Mouse (Mus musculus): ENCODE results near the gene Chst12. TPM values are rescaled to one million over a fixed set of nuclear protein-coding genes. Genes with fewer than 3 reads are reported as not detected.

Gene Chst12
- total and polyA plus RNA-seq, 3 experiments: 2.3 to 17.0 (median 7.6) TPM

DNA sequence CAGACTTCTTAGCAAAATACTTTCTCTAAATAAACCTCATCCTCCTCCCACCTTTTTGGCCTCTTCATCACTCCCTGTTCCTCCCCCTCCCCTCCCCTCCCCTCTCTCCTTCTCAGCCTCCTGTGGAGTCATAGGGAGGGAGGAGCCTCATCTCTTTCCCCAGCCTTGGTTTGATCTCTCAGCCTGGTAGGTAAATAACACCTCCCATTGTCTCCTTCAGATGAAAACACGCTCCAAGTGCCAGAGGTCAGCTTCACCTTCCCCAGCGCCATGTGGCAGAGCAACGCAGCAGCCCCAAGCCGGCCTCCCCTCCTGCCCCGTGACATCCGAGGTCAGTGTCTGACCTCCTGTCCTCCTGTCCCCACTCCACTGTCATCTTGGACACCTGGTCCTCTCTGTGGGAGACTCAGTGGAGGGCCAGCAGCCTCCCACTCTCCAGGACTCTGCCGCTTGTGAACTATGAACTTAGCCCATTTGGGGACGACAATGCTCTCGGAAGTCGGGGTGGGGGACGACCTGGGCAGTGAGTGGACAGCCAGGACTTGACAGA lies 12.6 kb upstream of the Chst12 start:
- Histone ChIP-seq H3K4me2 (ENCODE audit: insufficient read depth, low read depth, poor library complexity, severe bottlenecking) (no peak overlapping the region), H3K4me1 (ENCODE audit: control insufficient read depth in 1 of 2, insufficient read depth in 2 of 2) (no peaks in the 10 kb centered on the region), H3K4me3 (replicated peaks in 1 of 3; ENCODE audit: low read depth in 2 of 3, low read length in 2 of 3, poor library complexity in 1 of 3) (no peak overlapping the region), H3K36me3 (replicated peaks in 1 of 2; ENCODE audit: control insufficient read depth in 1 of 2, insufficient read depth in 1 of 2, low read length in 1 of 2) (no peaks in the 10 kb centered on the region), H3K9me3 (replicated peaks; ENCODE audit: low read length) (no peaks in the 10 kb centered on the region), H3K27ac (ENCODE audit: insufficient read depth, low read depth) (no peak overlapping the region), H3K79me2 (replicated peaks; ENCODE audit: control insufficient read depth, extremely low read depth, insufficient read depth, poor library complexity, severe bottlenecking) (no peaks in the 10 kb centered on the region), H3K9ac (ENCODE audit: insufficient read depth, low read depth) (no peak overlapping the region), H3K27me3 (replicated peaks) (peaks cover 4% of the 10 kb centered on the region)
- no peak for DNase-seq (ENCODE audit: extremely low read depth)
- in situ Hi-C loops (cut with MboI; ENCODE audit: low pct_ligation_motif_present, low pct_unique_long_range_greater_than_20kb, low sequenced_read_pairs): no loop called here
- dilution Hi-C loops (cut with MboI; ENCODE audit: extremely low pct_ligation_motif_present, extremely low pct_unique_long_range_greater_than_20kb, low sequenced_read_pairs): no loop called here
- TF ChIP-seq SMC3 (IDR thresholded peaks at IDR 0.05; ENCODE audit: low read depth, low read length) (no peak), RAD21 (IDR thresholded peaks at IDR 0.05; ENCODE audit: low read depth, low read length) (no peak), ZC3H11A (IDR thresholded peaks at IDR 0.05; ENCODE audit: low read depth, low read length) (no peak), ZMIZ1 (IDR thresholded peaks at IDR 0.05; ENCODE audit: low read depth, low read length) (no peak), EP300 (IDR thresholded peaks at IDR 0.05; ENCODE audit: low read length) (no peak)

DNA sequence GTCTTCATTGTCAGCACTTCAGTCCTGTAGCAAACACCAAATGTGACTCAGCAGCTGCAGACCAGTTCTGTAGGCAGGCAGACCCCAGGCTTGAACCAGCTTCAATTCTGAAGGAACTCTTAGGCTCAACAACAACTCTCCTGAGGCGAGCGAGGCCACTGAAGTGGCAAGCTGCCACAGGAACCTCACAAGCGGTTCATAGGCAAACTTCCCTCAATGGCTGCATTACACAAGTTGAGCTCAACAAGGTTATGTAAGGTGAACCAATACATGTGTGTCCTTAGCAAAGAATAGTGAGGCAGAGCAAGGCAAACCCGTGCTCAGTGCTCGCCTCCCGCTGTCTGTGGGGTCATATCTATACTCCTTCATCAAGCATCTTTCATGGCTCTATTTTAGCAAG lies 7.2 kb upstream of the Chst12 start:
- no peak overlapping the region for H3K4me3 ChIP-seq (replicated peaks in 1 of 3; ENCODE audit: low read depth in 2 of 3, low read length in 2 of 3, poor library complexity in 1 of 3)
- no peak for TF ChIP-seq SMC3 (IDR thresholded peaks at IDR 0.05; ENCODE audit: low read depth, low read length)
- no peak for TF ChIP-seq RAD21 (IDR thresholded peaks at IDR 0.05; ENCODE audit: low read depth, low read length)
- no peak for TF ChIP-seq TBP (conservative IDR thresholded peaks at IDR 0.05; ENCODE audit: low read depth, low read length)
- no peak for TF ChIP-seq GABPA (IDR thresholded peaks at IDR 0.05; ENCODE audit: insufficient replicate concordance, low read depth, low read length)
- TF ChIP-seq USF2 (conservative IDR thresholded peaks at IDR 0.05; ENCODE audit: low read depth, low read length): no peak
- no peak for TF ChIP-seq MXI1 (IDR thresholded peaks at IDR 0.05; ENCODE audit: low read depth, low read length)
- TF ChIP-seq ZNF384 (IDR thresholded peaks at IDR 0.05; ENCODE audit: low read depth, low read length): no peak
- no peak for TF ChIP-seq EP300 (IDR thresholded peaks at IDR 0.05; ENCODE audit: low read length)
- no peak for TF ChIP-seq ZKSCAN1 (IDR thresholded peaks at IDR 0.05; ENCODE audit: borderline replicate concordance, low read depth, low read length)
- no peak for TF ChIP-seq KAT2A (IDR thresholded peaks at IDR 0.05; ENCODE audit: insufficient replicate concordance, low read length)
- no peak for TF ChIP-seq NELFE (IDR thresholded peaks at IDR 0.05; ENCODE audit: low read depth, low read length)
- no peak for TF ChIP-seq USF1 (IDR thresholded peaks at IDR 0.05; ENCODE audit: low read depth, low read length)
- no peak for TF ChIP-seq CHD1 (IDR thresholded peaks at IDR 0.05; ENCODE audit: low read depth, low read length)
- TF ChIP-seq PAX5 (IDR thresholded peaks at IDR 0.05; ENCODE audit: low read length): no peak
- no peak for TF ChIP-seq ELF1 (IDR thresholded peaks at IDR 0.05; ENCODE audit: low read depth, low read length)
- H3K9ac ChIP-seq (ENCODE audit: insufficient read depth, low read depth): no peak overlapping the region
- H3K4me2 ChIP-seq (ENCODE audit: insufficient read depth, low read depth, poor library complexity, severe bottlenecking): no peak overlapping the region
- no peak overlapping the region for H3K27ac ChIP-seq (ENCODE audit: insufficient read depth, low read depth)
- dilution Hi-C loops (cut with MboI; ENCODE audit: extremely low pct_ligation_motif_present, extremely low pct_unique_long_range_greater_than_20kb, low sequenced_read_pairs) (no loop called here), in situ Hi-C loops (cut with MboI; ENCODE audit: low pct_ligation_motif_present, low pct_unique_long_range_greater_than_20kb, low sequenced_read_pairs) (no loop called here)
- H3K4me1 ChIP-seq (ENCODE audit: control insufficient read depth in 1 of 2, insufficient read depth in 2 of 2): peaks cover 13 to 20% of the 10 kb centered on the region in 2 experiments
- no peaks in the 10 kb centered on the region for H3K27me3 ChIP-seq (replicated peaks)
- no peaks in the 10 kb centered on the region for H3K9me3 ChIP-seq (replicated peaks; ENCODE audit: low read length)
- no peak for DNase-seq (ENCODE audit: extremely low read depth)
- H3K36me3 ChIP-seq (replicated peaks in 1 of 2; ENCODE audit: control insufficient read depth in 1 of 2, insufficient read depth in 1 of 2, low read length in 1 of 2): no peaks in the 10 kb centered on the region
- no peaks in the 10 kb centered on the region for H3K79me2 ChIP-seq (replicated peaks; ENCODE audit: control insufficient read depth, extremely low read depth, insufficient read depth, poor library complexity, severe bottlenecking)
